Mouse (Mus musculus) liver, embryonic 14.5 days (tissue): ENCODE measurements around the gene Sgsm1. TPM values are rescaled to one million over a fixed set of nuclear protein-coding genes. Genes with fewer than 3 reads are reported as not detected.

Source experiments
- ATAC-seq: fragments of 200-750 bp; cut with Nextera tagmentation; 2 replicates; pipeline ENCODE4 v1.8.0; 2017; ENCODE audit warnings: moderate number of reproducible peaks, mild to moderate bottlenecking, moderate library complexity; ENCODE audit not compliant: insufficient read depth
- DNase-seq, 3 experiments: peaks; one replicate each; pipeline ENCODE4 v3.0.0-alpha.2; 2012 to 2013; ENCODE audit warnings: low read depth in 3 of 3, low spot score in 3 of 3
- H3K27ac ChIP-seq: fragments of 300-500 bp; sonication (generic); 2 replicates; pipeline ENCODE4 v1.5.1; 2014; ENCODE audit warnings: moderate library complexity, mild to moderate bottlenecking, control low read depth, inconsistent platforms
- H3K27me3 ChIP-seq: fragments of 300-500 bp; sonication (generic); 2 replicates; pipeline ENCODE4 v1.6.1; 2014; ENCODE audit warnings: mild to moderate bottlenecking, low read length, moderate library complexity; ENCODE audit not compliant: control insufficient read depth, insufficient read depth
- H3K36me3 ChIP-seq: fragments of 300-500 bp; sonication (generic); replicated peaks from 2 replicates; pipeline ENCODE4 v1.6.1; 2014; ENCODE audit warnings: low read depth; ENCODE audit not compliant: control insufficient read depth, insufficient read depth
- H3K4me1 ChIP-seq, 2 experiments: fragments of 200-500 bp in 1 of 2; fragments of 300-500 bp in 1 of 2; sonication (generic) in 1 of 2; replicated peaks; 2 replicates each; pipeline ENCODE4 v1.6.1; 2012 to 2014; ENCODE audit warnings: antibody characterized with exemption in 1 of 2, inconsistent platforms in 1 of 2, low read length in 1 of 2; ENCODE audit not compliant: control insufficient read depth in 2 of 2, insufficient read depth in 2 of 2
- H3K4me2 ChIP-seq: fragments of 300-500 bp; sonication (generic); 2 replicates; pipeline ENCODE4 v1.6.1; 2014; ENCODE audit warnings: low read depth, mild to moderate bottlenecking, control low read depth, moderate library complexity
- H3K4me3 ChIP-seq, 2 experiments: fragments of 200-500 bp in 1 of 2; fragments of 300-500 bp in 1 of 2; sonication (generic) in 1 of 2; 2 replicates each; pipeline ENCODE4 v1.5.1; 2012 to 2014; ENCODE audit warnings: low read depth in 2 of 2, low read length in 2 of 2, mild to moderate bottlenecking in 2 of 2, control low read depth in 1 of 2, inconsistent platforms in 1 of 2, moderate library complexity in 1 of 2; ENCODE audit not compliant: insufficient read depth in 1 of 2
- H3K9ac ChIP-seq: fragments of 300-500 bp; sonication (generic); replicated peaks from 2 replicates; pipeline ENCODE4 v1.6.1; 2014; ENCODE audit warnings: mild to moderate bottlenecking, control low read depth, moderate library complexity
- H3K9me3 ChIP-seq: fragments of 300-500 bp; sonication (generic); 2 replicates; pipeline ENCODE4 v1.6.1; 2016; ENCODE audit warnings: low read length, mixed read lengths; ENCODE audit not compliant: control insufficient read depth
- CTCF ChIP-seq: IDR thresholded peaks from 2 replicates; pipeline ENCODE4 v1.5.1; 2016; ENCODE audit warnings: antibody characterized with exemption, low read depth, control low read depth
- EP300 ChIP-seq: IDR thresholded peaks from 2 replicates; pipeline ENCODE4 v1.6.1; 2016; ENCODE audit warnings: antibody characterized with exemption, low read depth
- WGBS: fragments of 180-500 bp; shearing (Covaris S2); extraction: QIAGEN DNeasy Blood & Tissue Kit; methylation state at CpG from one replicate; pipeline ENCODE4 v1.1.7; 2014; ENCODE audit not compliant: insufficient replicate concordance; 5-methylcytosine and 5-hydroxymethylcytosine counted together
- polyA plus RNA-seq, 2 experiments: library from polyadenylated mRNA; depleted of rRNA in 1 of 2; stranded (reverse) in 1 of 2; unstranded in 1 of 2; fragments of >200 nt; fragmentation: Nextera tagmentation in 1 of 2; extraction: Ambion mirVana in 1 of 2; gene quantifications; 2 replicates each; pipeline versions ENCODE4 v1.2.1 to v1.2.3; 2012 to 2014

Sgsm1 gene
- polyA plus RNA-seq, 2 experiments: 1.4 to 1.5 TPM

DNA sequence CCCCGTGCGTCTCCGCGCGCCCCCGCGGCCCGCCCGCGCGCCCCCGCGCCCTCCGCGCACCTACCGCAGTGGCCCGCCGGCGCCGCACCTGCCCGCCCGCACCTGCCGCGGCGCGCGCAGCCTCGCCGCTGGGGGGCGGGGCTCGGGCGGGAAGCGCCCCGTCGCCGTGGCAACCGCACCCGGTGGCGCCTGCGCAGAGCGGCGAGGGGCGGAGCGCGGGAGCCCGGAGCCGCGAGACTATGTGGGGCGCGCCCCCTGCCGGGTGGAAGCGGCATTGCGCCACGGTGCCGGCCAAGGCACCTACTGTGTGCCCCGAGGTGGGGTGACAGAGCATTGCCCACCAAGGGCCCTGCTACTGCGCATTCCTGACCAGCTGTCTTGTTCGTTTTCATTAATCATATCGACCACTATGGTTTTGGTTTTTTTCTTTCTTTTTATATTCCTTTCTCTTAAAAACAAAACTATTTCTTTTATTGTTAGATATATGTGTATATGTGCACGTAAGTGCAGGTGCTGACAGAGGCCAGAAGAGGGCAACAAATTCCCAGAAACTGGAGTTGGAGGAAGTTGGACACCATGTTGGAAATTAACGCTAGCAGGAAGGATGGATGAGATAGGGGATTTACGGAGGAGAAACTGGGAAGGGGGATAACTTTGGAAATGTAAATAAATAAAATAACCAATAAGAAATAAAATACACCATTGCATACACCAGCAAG is 89.3 kb downstream of the Sgsm1 start, which contains the start of gene 2900026A02Rik:
TSS of gene 2900026A02Rik (minus strand) at position 90 of the 719 bp plus-strand sequence.
- H3K27me3 ChIP-seq: peaks cover 5% of the 10 kb centered on the region; the same call in 1 of the 2 replicates
- TF ChIP-seq EP300 (no peak), CTCF (peak; percentile 75)
- H3K9ac ChIP-seq: peak within 1 kb of the TSS; percentile 37
- peak in 1 of 3 experiments; percentile 24 for DNase-seq
- peaks cover 0 to 5% of the 10 kb centered on the region in 2 experiments; a peak in 1 of 4 replicates for H3K4me1 ChIP-seq
- H3K4me2 ChIP-seq: peak within 1 kb of the TSS; percentile 69
- no peaks in the 10 kb centered on the region for H3K9me3 ChIP-seq
- WGBS: 8% methylated on average over 61 of the region's 62 CpGs
- no peak within 1 kb of the TSS for H3K27ac ChIP-seq
- ATAC-seq: peak; percentile 50; the same call in 1 of the 2 replicates
- no peaks in the 10 kb centered on the region for H3K36me3 ChIP-seq
- peak within 1 kb of the TSS; percentile 59 for H3K4me3 ChIP-seq

DNA sequence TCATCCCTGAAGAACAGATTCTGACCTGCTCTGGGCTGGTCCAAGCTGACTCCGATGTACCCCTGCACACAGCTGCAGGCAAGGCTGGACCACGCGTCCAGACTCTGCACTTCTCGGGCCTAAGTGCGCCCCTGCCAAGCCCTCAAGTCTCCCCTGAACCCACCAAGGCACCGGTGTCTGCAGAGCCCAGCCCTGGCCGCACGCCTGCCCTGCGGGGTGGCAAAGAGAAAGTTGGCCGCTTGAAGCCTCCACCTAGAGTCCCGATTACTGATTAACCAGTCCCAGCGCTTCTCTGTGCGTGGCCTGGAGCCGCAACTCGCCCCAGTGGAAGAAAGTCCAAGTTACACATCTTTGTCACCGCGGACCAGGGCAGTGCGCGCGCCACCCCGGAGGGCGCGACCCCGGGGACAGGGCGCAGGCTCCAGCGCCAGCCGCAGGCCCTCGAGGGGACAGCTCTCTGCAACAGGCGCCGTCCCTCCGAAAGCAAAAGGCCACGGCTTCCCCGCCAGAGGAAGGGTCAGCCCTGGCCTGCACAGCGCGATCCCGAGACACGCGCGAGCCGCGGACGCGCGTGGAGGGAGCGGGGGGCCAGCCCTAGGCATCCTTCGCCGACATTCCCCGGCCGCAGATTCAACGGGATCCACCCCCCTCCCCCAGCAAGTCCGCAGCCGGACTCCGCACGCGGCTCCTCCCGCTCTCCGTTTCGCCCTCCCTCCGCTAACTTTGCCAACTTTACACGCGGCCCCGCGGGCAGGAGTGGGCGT is 90.0 kb downstream of the Sgsm1 start:
- Histone ChIP-seq H3K36me3 (no peaks in the 10 kb centered on the region), H3K4me3 (peak overlapping the region; percentile 59), H3K4me2 (peak overlapping the region; percentile 69), H3K27ac (no peak overlapping the region), H3K27me3 (peaks cover 5% of the 10 kb centered on the region; the same call in 1 of the 2 replicates), H3K4me1 (peaks cover 0 to 3% of the 10 kb centered on the region in 2 experiments; a peak in 1 of 4 replicates), H3K9me3 (no peaks in the 10 kb centered on the region), H3K9ac (peak overlapping the region; percentile 37)
- TF ChIP-seq CTCF (no peak), EP300 (no peak)
- ATAC-seq: peak; percentile 73
- DNase-seq: peak in 1 of 3 experiments; percentile 9
- 3% methylated on average over 64 of the region's 64 CpGs for WGBS

GRCm38 (mm10) chr5:113219876-113220275 is 90.7 kb downstream of the Sgsm1 start:
- Histone ChIP-seq H3K4me1 (peaks cover 0 to 3% of the 10 kb centered on the region in 2 experiments; a peak in 1 of 4 replicates), H3K4me2 (no peak overlapping the region; the same call in 1 of the 2 replicates), H3K9me3 (no peaks in the 10 kb centered on the region), H3K27ac (no peak overlapping the region), H3K27me3 (peaks cover 5% of the 10 kb centered on the region; the same call in 1 of the 2 replicates), H3K36me3 (no peaks in the 10 kb centered on the region), H3K4me3 (no peak overlapping the region), H3K9ac (no peak overlapping the region)
- 53% methylated on average over 7 of the region's 7 CpGs for WGBS
- ATAC-seq (0 out of 2 replicates have a peak, but pooled peaks have one; percentile 3), DNase-seq (no peak)
- TF ChIP-seq CTCF (no peak), EP300 (no peak)

- Histone ChIP-seq H3K9me3 (no peaks in the 10 kb centered on the region), H3K4me3 (no peak overlapping the region), H3K36me3 (no peaks in the 10 kb centered on the region), H3K27me3 (peaks cover 5% of the 10 kb centered on the region; the same call in 1 of the 2 replicates), H3K9ac (no peak overlapping the region), H3K4me2 (0 out of 2 replicates have a peak overlapping the region, but pooled peaks have one; percentile 14), H3K4me1 (0 out of 4 replicates have a peak, but pooled peaks cover 0 to 3% of the 10 kb centered on the region in 2 experiments), H3K27ac (no peak overlapping the region)
- TF ChIP-seq EP300: no peak
- no peak for TF ChIP-seq CTCF
- no peak for ATAC-seq
- DNase-seq: no peak
- WGBS: 63% methylated on average over 6 of the region's 6 CpGs
Observed at GRCm38 (mm10) chr5:113219450-113219849, 91.1 kb downstream of the Sgsm1 start.
